Mouse (Mus musculus): ENCODE results near the gene Hoxa6. TPM values are rescaled to one million over a fixed set of nuclear protein-coding genes. Genes with fewer than 3 reads are reported as not detected.

Hoxa6 gene
- polyA plus RNA-seq, 1 experiment from 2014 or later, result not detected

- H3K36me3 ChIP-seq (replicated peaks), result no peaks in the 10 kb centered on the region
- H3K4me1 ChIP-seq, result peaks cover 33% of the 10 kb centered on the region
- DNase-seq (ENCODE audit: extremely low spot score, low spot score), result peak; percentile 54
- H3K9me3 ChIP-seq, result no peaks in the 10 kb centered on the region
- H3K27me3 ChIP-seq (ENCODE audit: poor library complexity, severe bottlenecking), result peaks cover 100% of the 10 kb centered on the region
- H3K4me3 ChIP-seq, result no peak overlapping the region
- H3K27ac ChIP-seq, result no peak overlapping the region
- 1% methylated on average over 30 of the region's 30 CpGs for whole genome bisulfite sequencing
These were observed 47.8 kb downstream of the Hoxa6 start for GRCm38 (mm10) chr6:52160511-52161335.

- DNase-seq (ENCODE audit: extremely low spot score, low spot score), result peak; percentile 27
- Histone ChIP-seq H3K27me3 (ENCODE audit: poor library complexity, severe bottlenecking) (peaks cover 100% of the 10 kb centered on the region), H3K36me3 (replicated peaks) (no peaks in the 10 kb centered on the region), H3K4me3 (no peak overlapping the region), H3K27ac (no peak overlapping the region), H3K9me3 (no peaks in the 10 kb centered on the region), H3K4me1 (peaks cover 33% of the 10 kb centered on the region)
- WGBS, result 3% methylated on average over 9 of the region's 9 CpGs
These were observed 48.5 kb downstream of the Hoxa6 start for GRCm38 (mm10) chr6:52159979-52160378.

- peaks cover 32% of the 10 kb centered on the region for H3K4me1 ChIP-seq
- H3K4me3 ChIP-seq, result peak overlapping the region; percentile 69
- peaks cover 100% of the 10 kb centered on the region for H3K27me3 ChIP-seq (ENCODE audit: poor library complexity, severe bottlenecking)
- WGBS, result 1% methylated on average over 12 of the region's 12 CpGs
- H3K36me3 ChIP-seq (replicated peaks), result no peaks in the 10 kb centered on the region
- no peaks in the 10 kb centered on the region for H3K9me3 ChIP-seq
- peak; percentile 50 for DNase-seq (ENCODE audit: extremely low spot score, low spot score)
- no peak overlapping the region for H3K27ac ChIP-seq
These were observed 49.3 kb downstream of the Hoxa6 start for GRCm38 (mm10) chr6:52159164-52159761.

GRCm38 (mm10) chr6:52158276-52159051 is 50.1 kb downstream of the Hoxa6 start, which contains the start of gene Hoxa1:
Gene Hoxa1, minus strand, starts transcription at chr6:52158317.
- Histone ChIP-seq H3K4me3 (peak within 1 kb of the TSS; percentile 69), H3K4me1 (peaks cover 28% of the 10 kb centered on the region), H3K9me3 (no peaks in the 10 kb centered on the region), H3K27me3 (ENCODE audit: poor library complexity, severe bottlenecking) (peaks cover 100% of the 10 kb centered on the region), H3K36me3 (replicated peaks) (no peaks in the 10 kb centered on the region), H3K27ac (no peak within 1 kb of the TSS)
- DNase-seq (ENCODE audit: extremely low spot score, low spot score), result peak; percentile 74
- WGBS, result under 1% methylated on average over 55 of the region's 55 CpGs

- H3K36me3 ChIP-seq (replicated peaks), result no peaks in the 10 kb centered on the region
- peaks cover 24% of the 10 kb centered on the region for H3K4me1 ChIP-seq
- H3K9me3 ChIP-seq, result no peaks in the 10 kb centered on the region
- H3K27ac ChIP-seq, result no peak overlapping the region
- DNase-seq (ENCODE audit: extremely low spot score, low spot score), result no peak
- H3K4me3 ChIP-seq, result peak overlapping the region; percentile 69
- peaks cover 100% of the 10 kb centered on the region for H3K27me3 ChIP-seq (ENCODE audit: poor library complexity, severe bottlenecking)
- 1% methylated on average over 32 of the region's 32 CpGs for WGBS
These were observed 50.9 kb downstream of the Hoxa6 start for GRCm38 (mm10) chr6:52157466-52158275.

- H3K4me1 ChIP-seq, result peaks cover 24% of the 10 kb centered on the region
- DNase-seq (ENCODE audit: extremely low spot score, low spot score), result peak; percentile 23
- no peaks in the 10 kb centered on the region for H3K9me3 ChIP-seq
- peaks cover 100% of the 10 kb centered on the region for H3K27me3 ChIP-seq (ENCODE audit: poor library complexity, severe bottlenecking)
- H3K36me3 ChIP-seq (replicated peaks), result no peaks in the 10 kb centered on the region
- 1% methylated on average over 20 of the region's 20 CpGs for WGBS
- no peak overlapping the region for H3K27ac ChIP-seq
- H3K4me3 ChIP-seq, result no peak overlapping the region
These were observed 51.8 kb downstream of the Hoxa6 start for GRCm38 (mm10) chr6:52156551-52157200.

MicroRNAs encoded within 50 kb of the gene (microRNA counts, 519-probe panel; counts per million panel counts)
- 341 counts per million, percentile 65 among the panel's probes with 10 or more counts for microRNA mmu-miR-196b

Small RNA genes lying within 50 kb of the gene (microRNA-seq; reads per million reads assigned to microRNA genes)
- gene Mir196b, result 64.4 reads per million, percentile 44 among the genes with 10 or more reads in this experiment

Other genes with a start within 250 kb of the Hoxa6 start
- 7.7 and 9.0 TPM in 2 replicates for gene Skap2, start 196.2 kb downstream of the Hoxa6 start, polyA plus RNA-seq (2016; fragmentation: Nextera tagmentation; extraction: Ambion mirVana)
- gene Hoxa1, start 50.4 kb downstream of the Hoxa6 start, polyA plus RNA-seq (2016; fragmentation: Nextera tagmentation; extraction: Ambion mirVana), result not detected in 2 replicates
- not detected in 2 replicates for gene Hoxa2, start 43.9 kb downstream of the Hoxa6 start, polyA plus RNA-seq (2016; fragmentation: Nextera tagmentation; extraction: Ambion mirVana)
- not detected in 2 replicates for gene 5730596B20Rik, start 31.2 kb downstream of the Hoxa6 start, polyA plus RNA-seq (2016; fragmentation: Nextera tagmentation; extraction: Ambion mirVana)
- gene Hoxa4, start 17.0 kb downstream of the Hoxa6 start, polyA plus RNA-seq (2016; fragmentation: Nextera tagmentation; extraction: Ambion mirVana), result not detected in 2 replicates
- gene Hoxa5, start 4.1 kb downstream of the Hoxa6 start, polyA plus RNA-seq (2016; fragmentation: Nextera tagmentation; extraction: Ambion mirVana), result not detected in 2 replicates
- not detected in 2 replicates for gene Hoxa3, start 4.6 kb upstream of the Hoxa6 start, polyA plus RNA-seq (2016; fragmentation: Nextera tagmentation; extraction: Ambion mirVana)
- not detected in 2 replicates for gene Gm28308, start 4.6 kb upstream of the Hoxa6 start, polyA plus RNA-seq (2016; fragmentation: Nextera tagmentation; extraction: Ambion mirVana)
- gene Hoxa7, start 13.1 kb upstream of the Hoxa6 start, polyA plus RNA-seq (2016; fragmentation: Nextera tagmentation; extraction: Ambion mirVana), result not detected in 2 replicates
- gene Hoxa9, start 22.4 kb upstream of the Hoxa6 start, polyA plus RNA-seq (2016; fragmentation: Nextera tagmentation; extraction: Ambion mirVana), result not detected in 2 replicates
- not detected in 2 replicates for gene Hoxa10, start 32.1 kb upstream of the Hoxa6 start, polyA plus RNA-seq (2016; fragmentation: Nextera tagmentation; extraction: Ambion mirVana)
- not detected in 2 replicates for gene Hoxa11, start 37.1 kb upstream of the Hoxa6 start, polyA plus RNA-seq (2016; fragmentation: Nextera tagmentation; extraction: Ambion mirVana)
- not detected in 2 replicates for gene Hoxa13, start 52.2 kb upstream of the Hoxa6 start, polyA plus RNA-seq (2016; fragmentation: Nextera tagmentation; extraction: Ambion mirVana)
- not detected in 2 replicates for gene Evx1, start 104.8 kb upstream of the Hoxa6 start, polyA plus RNA-seq (2016; fragmentation: Nextera tagmentation; extraction: Ambion mirVana)